Mouse (Mus musculus): ENCODE measurements around the gene Slc16a7. TPM values are rescaled to one million over a fixed set of nuclear protein-coding genes. Genes with fewer than 3 reads are reported as not detected.

Gene Slc16a7
- polyA plus RNA-seq, 1 experiment from 2014 or later: 9.9 TPM

- H3K4me2 ChIP-seq: no peak overlapping the region
- no peaks in the 10 kb centered on the region for H3K27me3 ChIP-seq
- H3K9ac ChIP-seq: no peak overlapping the region
- no peak for ATAC-seq (ENCODE audit: low read depth)
- WGBS: 32% methylated on average over 5 of the region's 5 CpGs
- H3K27ac ChIP-seq (replicated peaks): no peak overlapping the region
- H3K9me3 ChIP-seq: no peaks in the 10 kb centered on the region; the same call in 1 of the 2 replicates
- no peaks in the 10 kb centered on the region; the same call in 1 of the 2 replicates for H3K4me1 ChIP-seq (replicated peaks)
- no peak overlapping the region for H3K4me3 ChIP-seq
- no peaks in the 10 kb centered on the region for H3K36me3 ChIP-seq
These were observed 214.1 kb downstream of the Slc16a7 start for GRCm38 (mm10) chr10:125175013-125175650.

- no peaks in the 10 kb centered on the region for H3K27me3 ChIP-seq
- no peak overlapping the region for H3K4me3 ChIP-seq
- no peaks in the 10 kb centered on the region; the same call in 1 of the 2 replicates for H3K4me1 ChIP-seq (replicated peaks)
- H3K4me2 ChIP-seq: no peak overlapping the region
- no peaks in the 10 kb centered on the region for H3K9me3 ChIP-seq
- WGBS: 94% methylated on average over 10 of the region's 10 CpGs
- ATAC-seq (ENCODE audit: low read depth): no peak
- no peak overlapping the region for H3K9ac ChIP-seq
- no peak overlapping the region for H3K27ac ChIP-seq (replicated peaks)
- H3K36me3 ChIP-seq: no peaks in the 10 kb centered on the region
These were observed 217.6 kb downstream of the Slc16a7 start for GRCm38 (mm10) chr10:125171625-125172024.

GRCm38 (mm10) chr10:125171154-125171553 is 218.1 kb downstream of the Slc16a7 start:
- no peak for ATAC-seq (ENCODE audit: low read depth)
- WGBS: 83% methylated on average over 6 of the region's 6 CpGs
- Histone ChIP-seq H3K27me3 (no peaks in the 10 kb centered on the region), H3K27ac (replicated peaks) (no peak overlapping the region), H3K4me3 (no peak overlapping the region), H3K9me3 (no peaks in the 10 kb centered on the region), H3K4me1 (replicated peaks) (no peaks in the 10 kb centered on the region; the same call in 1 of the 2 replicates), H3K4me2 (no peak overlapping the region), H3K36me3 (no peaks in the 10 kb centered on the region), H3K9ac (no peak overlapping the region)

Data from neural tube, embryonic 13.5 days (tissue).